Mouse (Mus musculus): ENCODE results near the gene Rtca.

GRCm38 (mm10) chr3:116480119-116480518 lies 27.9 kb downstream of the Rtca start:
- no peak for TF ChIP-seq CTCF (IDR thresholded peaks at IDR 0.05; ENCODE audit: low read depth)
- TF ChIP-seq EP300 (IDR thresholded peaks at IDR 0.05; ENCODE audit: low read depth), result no peak
